Mouse (Mus musculus) effector memory CD4-positive, alpha-beta T cell, adult 7 months (primary cell): ENCODE data around the gene Pln. TPM values are rescaled to one million over a fixed set of nuclear protein-coding genes. Genes with fewer than 3 reads are reported as not detected.

Experiments used
- polyA plus RNA-seq: library from polyadenylated mRNA; unstranded; fragments of 100-300 nt; shearing (Covaris generic); gene quantifications from one replicate; pipeline ENCODE4 v1.2.1, GENCODE M21; 2017

The Pln gene
- polyA plus RNA-seq: 5.6 TPM

DNA sequence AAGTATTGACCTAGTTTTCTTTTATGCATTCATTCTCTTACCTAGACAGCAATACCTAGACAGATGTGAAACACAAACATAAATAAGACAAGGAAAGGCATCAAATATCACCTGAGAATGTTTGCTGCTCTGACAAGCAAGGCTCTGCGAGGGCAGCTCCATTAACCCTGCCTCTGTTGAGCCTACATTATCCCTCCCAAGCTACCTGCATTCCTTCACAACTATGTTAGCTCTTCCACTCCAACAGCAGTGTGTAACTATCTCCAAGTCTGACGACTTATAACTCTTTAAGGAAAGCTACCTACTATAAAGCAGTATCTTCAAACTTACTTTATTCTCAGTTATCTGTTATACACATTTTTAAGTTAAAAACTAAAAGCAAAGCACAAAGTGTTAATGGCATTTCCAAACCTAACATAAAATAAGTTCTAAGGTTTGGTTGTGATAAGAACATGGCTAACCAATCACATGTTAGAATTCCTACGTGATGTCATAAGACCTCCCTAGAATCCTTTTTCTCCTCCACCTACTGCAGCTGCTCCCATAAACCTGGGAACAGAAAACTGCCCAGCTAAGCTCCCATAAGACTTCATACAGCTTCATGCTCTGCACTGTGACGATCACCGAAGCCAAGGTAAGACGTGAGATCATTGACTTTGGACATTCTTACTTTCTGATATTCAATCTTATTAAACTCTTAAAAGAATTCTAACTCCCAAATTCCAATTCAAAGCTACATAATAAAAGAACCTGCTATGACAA is at the start of gene Pln:
TSS of gene Pln (plus strand) at position 506 of the 762 bp plus-strand sequence.

DNA sequence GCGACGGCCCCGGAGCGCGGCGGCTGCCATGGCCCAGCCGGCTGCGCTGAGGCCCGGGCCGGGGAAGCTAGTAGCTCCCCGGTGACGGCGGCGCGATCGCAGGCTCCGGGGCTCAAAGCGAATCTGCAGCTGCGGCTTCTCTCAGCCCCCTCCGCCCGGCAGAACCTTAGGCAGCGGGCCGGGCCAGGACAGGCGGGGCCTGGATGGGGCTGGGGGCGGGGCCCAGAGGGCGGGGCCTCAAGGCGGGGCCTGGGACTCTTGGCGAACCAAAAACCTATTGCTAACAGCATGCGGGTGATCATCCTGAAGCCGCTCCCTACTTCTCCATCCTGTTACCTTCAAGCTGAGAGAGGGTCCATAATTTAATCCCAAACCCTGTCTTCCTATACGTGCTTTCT is 42.2 kb downstream of the Pln start, which contains the start of gene Cep85l:
TSS of gene Cep85l (minus strand) at position 239 of the 398 bp plus-strand sequence.

Other genes with a start within 250 kb of the Pln start
- gene Cep85l, start 42.3 kb downstream of the Pln start, polyA plus RNA-seq: 17.2 TPM